Mouse (Mus musculus) adrenal gland, postnatal 4 days (tissue): ENCODE data around the gene 0610010F05Rik. TPM values are rescaled to one million over a fixed set of nuclear protein-coding genes. Genes with fewer than 3 reads are reported as not detected.
"Not testable (repeated sequence)": the region's sequence is repeated elsewhere in the genome, so short reads cannot be mapped to it uniquely, and the experiment has no call there.

ENCODE experiments used
- DNase-seq, 2 experiments: peaks; one replicate each; pipeline ENCODE4 v3.0.0; 2021 to 2022; ENCODE audit warnings: low spot score in 2 of 2, mixed read lengths in 2 of 2
- total RNA-seq, 2 experiments: library from RNA; stranded (reverse); gene quantifications; 2 replicates each; pipeline ENCODE4 v1.2.3; 2021

0610010F05Rik gene
- total RNA-seq, 2 experiments from 2014 or later = 19.6 to 23.6 TPM

- not testable (repeated sequence) for DNase-seq
Measured at GRCm38 (mm10) chr11:23607291-23607690, 26.1 kb downstream of the 0610010F05Rik start.

GRCm38 (mm10) chr11:23570130-23570529 is 63.3 kb downstream of the 0610010F05Rik start:
- DNase-seq = no peak

DNA sequence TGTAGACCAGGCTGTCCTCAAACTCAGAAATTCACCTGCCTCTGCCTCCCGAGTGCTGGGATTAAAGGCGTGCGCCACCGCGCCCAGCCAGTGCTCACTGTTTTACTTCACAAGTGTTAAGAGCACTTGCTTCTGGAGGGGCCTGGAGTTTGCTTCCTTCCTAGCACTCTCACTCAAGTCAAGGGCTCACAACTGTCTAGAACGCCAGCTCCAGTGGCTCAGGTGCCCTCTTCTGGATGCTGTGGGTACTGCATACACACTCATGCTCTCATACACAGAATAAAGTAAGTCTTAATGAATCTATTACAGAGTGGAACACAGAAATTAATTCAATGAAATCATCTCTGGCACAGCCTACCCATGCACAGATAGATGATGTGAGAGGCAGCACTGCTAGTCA is 67.7 kb downstream of the 0610010F05Rik start:
- DNase-seq = peak; percentile 19 to 58

GRCm38 (mm10) chr11:23557039-23557630 is 76.3 kb downstream of the 0610010F05Rik start:
- DNase-seq = no peak

DNA sequence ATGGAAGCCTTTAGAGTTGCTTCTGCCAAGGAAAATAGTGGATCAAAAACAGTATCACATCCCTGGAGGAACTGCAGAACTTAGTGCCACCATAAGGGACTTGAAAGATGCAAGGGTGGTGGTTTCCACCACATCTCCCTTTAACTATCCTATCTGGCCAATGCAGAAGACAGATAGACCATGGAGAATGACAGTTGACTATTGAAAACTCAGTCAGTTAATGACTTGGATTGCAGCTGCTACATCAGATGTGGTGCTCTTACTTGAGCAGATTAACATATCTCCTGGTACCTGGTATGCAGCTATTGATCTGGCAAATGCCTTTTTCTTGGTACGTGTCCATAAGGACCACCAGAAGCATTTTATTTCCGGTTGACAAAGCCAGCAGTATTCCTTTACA is 96.0 kb downstream of the 0610010F05Rik start:
- DNase-seq = no peak

GRCm38 (mm10) chr11:23520473-23521205 is 112.8 kb downstream of the 0610010F05Rik start, which contains the start of gene 1700093K21Rik:
Gene 1700093K21Rik, minus strand, starts transcription at chr11:23521155.
- no peak for DNase-seq

GRCm38 (mm10) chr11:23518981-23519380 is 114.5 kb downstream of the 0610010F05Rik start:
- no peak for DNase-seq

- DNase-seq = no peak
Measured at GRCm38 (mm10) chr11:23515315-23515714, 118.1 kb downstream of the 0610010F05Rik start.

Other genes with a start within 250 kb of the 0610010F05Rik start
- 10 to 100 TPM; 35.8 to 43.4 TPM for gene Ahsa2, start 135.6 kb downstream of the 0610010F05Rik start, total RNA-seq
- not detected for gene 1700093K21Rik, start 112.5 kb downstream of the 0610010F05Rik start, total RNA-seq
- 10 to 100 TPM; 26.4 to 30.7 TPM for gene Pus10, start 32.0 kb upstream of the 0610010F05Rik start, total RNA-seq
- gene Pex13, start 32.3 kb upstream of the 0610010F05Rik start, total RNA-seq = 10 to 100 TPM; 46.0 to 60.7 TPM
- 1 to 10 TPM; 5.2 to 5.8 TPM for gene Rel, start 137.3 kb upstream of the 0610010F05Rik start, total RNA-seq